Mouse (Mus musculus): Measurements from ENCODE around the gene Dnal4.

DNA sequence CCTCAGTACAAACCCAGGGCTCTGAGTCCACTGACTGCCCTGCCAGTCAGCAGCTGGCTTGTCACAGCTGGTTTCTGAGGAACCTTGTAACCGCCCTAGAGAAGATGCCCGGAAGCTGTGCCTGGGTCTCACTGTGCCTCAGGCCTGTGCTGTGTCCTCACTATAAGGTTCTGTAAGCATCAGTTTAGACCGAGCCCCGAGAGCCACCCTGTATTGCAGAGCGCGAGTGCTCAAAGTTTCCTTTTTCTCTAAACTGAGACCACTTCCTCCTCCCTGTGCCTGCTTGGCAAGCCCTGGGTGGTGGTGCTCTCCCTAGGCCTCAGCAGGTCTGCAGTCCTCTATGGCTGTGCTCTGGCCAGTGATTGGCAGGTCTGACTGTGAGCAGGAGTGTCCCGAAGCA, 28.5 kb downstream of the Dnal4 start:
- no peak for TF ChIP-seq CTCF (IDR thresholded peaks at IDR 0.05; ENCODE audit: extremely low read depth, insufficient read length, insufficient replicate concordance, low read depth, low read length)
- TF ChIP-seq POLR2A (IDR thresholded peaks at IDR 0.05; ENCODE audit: low read depth, low read length) = no peak

All from small intestine, adult 2 months (tissue).